Mouse (Mus musculus) layer of hippocampus, adult 9-11 months (tissue): ENCODE data around the gene Gm29094.
"Not testable (repeated sequence)": the region's sequence is repeated elsewhere in the genome, so short reads cannot be mapped to it uniquely, and the experiment has no call there.

Experiments used
- DNase-seq: peaks from one replicate; pipeline ENCODE4 v3.0.0; 2022

Gm29094 gene

DNA sequence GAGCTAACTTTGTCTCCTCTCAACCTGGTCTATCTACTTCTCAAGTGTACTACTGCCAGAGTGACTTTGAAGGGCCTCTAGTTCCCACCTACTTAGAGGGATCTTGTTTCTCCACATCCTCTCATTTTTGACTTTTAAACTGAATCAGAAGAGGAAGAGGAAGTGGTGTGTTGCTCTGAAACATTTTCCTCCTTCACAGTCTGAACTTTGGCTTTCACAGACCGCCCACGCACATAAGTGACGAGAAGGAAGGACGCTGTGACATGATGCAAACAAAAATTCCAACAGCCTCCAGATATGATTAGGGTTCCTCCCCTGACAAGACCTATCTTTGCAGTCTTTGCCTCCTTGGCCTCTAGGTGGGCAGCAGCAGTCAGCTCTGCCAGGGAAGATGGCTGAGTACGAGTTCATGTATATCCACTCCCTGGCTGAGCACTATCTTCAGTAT is at the start of gene Gm29094, which contains the start of gene Bcl2a1b:
Gene Gm29094 (plus strand): TSS at position 411 of the 448 bp plus-strand sequence.
Gene Bcl2a1b (plus strand): TSS at position 241 of the 448 bp plus-strand sequence.
- DNase-seq, result peak; percentile 64

DNA sequence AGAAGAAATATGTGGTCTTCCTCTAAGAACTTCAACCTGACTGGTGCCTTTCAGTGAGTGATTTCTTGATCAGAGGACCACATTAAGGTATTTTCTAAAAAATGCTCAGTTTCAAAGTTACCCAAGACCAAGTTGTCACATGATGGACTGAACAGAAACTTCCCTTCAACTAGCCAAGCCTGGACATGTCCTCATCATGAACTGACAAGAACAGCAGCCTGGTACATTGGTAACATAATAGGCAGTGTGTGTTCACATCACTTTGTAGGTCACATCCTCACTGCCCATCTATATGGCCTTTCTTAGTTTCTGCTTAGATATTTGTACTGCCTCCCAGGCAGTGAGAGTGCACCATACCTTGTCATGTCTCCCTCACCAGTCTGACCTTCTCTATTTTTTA is 26.6 kb upstream of the Gm29094 start:
- not testable (repeated sequence) for DNase-seq

- peak; percentile 68 for DNase-seq
These were observed 20.3 kb upstream of the Gm29094 start for GRCm38 (mm10) chr9:89178833-89179232.

GRCm38 (mm10) chr9:89179469-89179868 is 19.7 kb upstream of the Gm29094 start:
- not testable (repeated sequence) for DNase-seq

DNA sequence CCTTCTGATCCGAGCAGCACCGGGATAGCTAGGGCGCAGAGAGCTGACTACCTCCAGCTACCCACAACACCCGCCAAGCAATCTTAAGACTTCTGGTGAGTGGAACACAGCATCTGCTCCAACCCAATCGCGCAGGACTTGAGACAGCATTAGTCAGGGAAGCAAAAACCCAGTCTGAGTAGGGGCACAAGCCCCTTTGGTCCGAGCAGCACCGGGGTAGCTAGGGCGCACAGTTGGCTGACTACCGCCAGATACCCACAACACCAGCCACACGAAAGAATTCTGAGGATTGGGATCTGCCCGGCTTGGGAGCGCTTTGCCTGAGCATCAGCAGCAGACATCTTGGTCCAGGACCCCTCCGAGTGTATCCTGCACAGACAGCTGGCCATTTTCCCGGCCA is 12.2 kb upstream of the Gm29094 start:
- not testable (repeated sequence) for DNase-seq

DNA sequence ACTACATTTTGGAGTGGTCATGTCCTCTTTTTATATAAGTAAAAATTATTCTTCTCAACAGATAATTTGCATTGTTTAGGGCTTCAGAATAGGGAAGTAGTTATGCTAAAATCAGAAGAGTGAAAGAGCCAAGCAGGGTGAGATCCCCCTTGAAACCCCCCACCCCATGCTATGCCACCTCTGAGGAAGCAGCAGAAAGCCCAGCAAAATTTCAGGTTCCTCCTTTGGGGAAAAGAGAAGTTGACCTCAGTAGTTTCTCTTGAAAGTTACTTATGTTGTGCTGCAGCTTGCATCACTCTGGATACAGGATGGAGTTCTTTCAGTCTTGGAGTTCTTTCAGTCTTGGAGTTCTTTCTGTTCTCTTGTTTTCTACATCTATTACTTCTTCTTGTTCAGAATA is 3.7 kb upstream of the Gm29094 start:
- DNase-seq, result not testable (repeated sequence)

GRCm38 (mm10) chr9:89197509-89197908 is 1.7 kb upstream of the Gm29094 start:
- DNase-seq, result not testable (repeated sequence)

DNA sequence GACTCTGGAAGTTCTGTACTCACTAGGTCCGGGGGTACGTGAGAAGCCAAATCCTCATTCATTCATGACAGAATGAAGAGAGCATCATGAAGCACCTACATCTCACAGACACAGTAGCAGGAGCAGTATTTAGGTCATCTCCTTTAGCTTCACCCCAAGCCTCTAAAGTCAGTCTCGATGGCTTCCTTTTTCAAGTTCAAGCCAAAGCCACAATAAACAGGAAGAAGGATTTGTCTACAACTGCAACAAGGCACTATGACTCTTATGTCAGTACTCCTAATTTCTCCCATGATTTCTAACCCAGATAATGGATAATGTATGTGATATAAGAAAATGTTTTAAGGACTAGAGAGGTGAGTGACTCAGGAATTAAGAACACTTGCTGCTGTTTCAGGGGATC is 830 bp upstream of the Gm29094 start:
- not testable (repeated sequence) for DNase-seq

- DNase-seq, result not testable (repeated sequence)
These were observed 3.1 kb downstream of the Gm29094 start for GRCm38 (mm10) chr9:89202256-89202655.

GRCm38 (mm10) chr9:89208939-89209338 is 9.8 kb downstream of the Gm29094 start:
- not testable (repeated sequence) for DNase-seq

- DNase-seq, result not testable (repeated sequence)
These were observed 11.3 kb downstream of the Gm29094 start, which contains the start of gene Mthfs for GRCm38 (mm10) chr9:89210353-89211064. TSS of gene Mthfs (plus strand) at chr9:89210676.

GRCm38 (mm10) chr9:89211065-89211858 is 12.1 kb downstream of the Gm29094 start:
- DNase-seq, result peak; percentile 95

DNA sequence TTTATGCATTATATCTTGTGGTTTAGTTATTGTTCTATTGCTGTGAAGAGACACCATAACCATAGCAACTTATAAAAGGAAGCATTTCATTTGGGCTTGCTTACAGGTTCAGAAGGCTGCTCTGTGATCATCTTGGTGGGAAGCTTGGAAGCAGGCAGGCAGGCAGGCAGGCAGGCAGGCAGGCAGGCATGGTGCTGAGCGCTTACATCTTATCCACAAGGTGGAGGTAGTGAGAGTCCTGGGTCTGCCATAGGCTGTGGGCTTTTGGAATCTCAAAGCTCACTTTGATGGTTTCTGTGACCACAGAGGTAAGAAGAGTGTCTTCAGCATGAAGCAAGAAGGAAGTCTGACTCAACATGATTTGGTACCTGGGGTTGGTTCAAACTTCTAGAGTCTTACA is 13.2 kb downstream of the Gm29094 start:
- not testable (repeated sequence) for DNase-seq

- not testable (repeated sequence) for DNase-seq
These were observed 19.0 kb downstream of the Gm29094 start for GRCm38 (mm10) chr9:89218174-89218573.

- not testable (repeated sequence) for DNase-seq
These were observed 20.5 kb downstream of the Gm29094 start for GRCm38 (mm10) chr9:89219668-89220067.

- DNase-seq, result not testable (repeated sequence)
These were observed 21.6 kb downstream of the Gm29094 start for GRCm38 (mm10) chr9:89220704-89221287.

GRCm38 (mm10) chr9:89226071-89226470 is 26.9 kb downstream of the Gm29094 start:
- DNase-seq, result no peak

DNA sequence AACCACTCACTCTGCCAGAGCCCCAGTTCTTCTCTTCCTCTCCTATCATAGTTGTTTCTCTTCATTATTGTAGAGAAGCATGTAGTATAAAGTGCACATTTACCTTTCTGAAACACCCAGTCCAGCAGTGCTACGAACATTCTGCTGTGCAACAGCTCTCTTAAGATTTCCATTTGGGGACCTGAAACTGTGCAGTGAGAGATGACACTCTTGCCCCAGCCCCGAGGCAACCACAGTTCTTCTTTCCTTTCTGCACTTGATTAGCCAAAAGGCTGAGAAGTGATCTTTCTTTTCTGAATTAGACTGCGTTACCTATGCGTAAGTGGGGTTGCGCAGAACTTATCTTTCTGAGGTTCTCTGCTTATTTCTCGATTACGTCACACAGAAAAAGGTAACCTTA is 28.9 kb downstream of the Gm29094 start:
- peak; percentile 54 for DNase-seq

GRCm38 (mm10) chr9:89230897-89231497 is 31.8 kb downstream of the Gm29094 start:
- DNase-seq, result peak; percentile 57

GRCm38 (mm10) chr9:89237131-89237530 is 38.0 kb downstream of the Gm29094 start:
- not testable (repeated sequence) for DNase-seq

DNA sequence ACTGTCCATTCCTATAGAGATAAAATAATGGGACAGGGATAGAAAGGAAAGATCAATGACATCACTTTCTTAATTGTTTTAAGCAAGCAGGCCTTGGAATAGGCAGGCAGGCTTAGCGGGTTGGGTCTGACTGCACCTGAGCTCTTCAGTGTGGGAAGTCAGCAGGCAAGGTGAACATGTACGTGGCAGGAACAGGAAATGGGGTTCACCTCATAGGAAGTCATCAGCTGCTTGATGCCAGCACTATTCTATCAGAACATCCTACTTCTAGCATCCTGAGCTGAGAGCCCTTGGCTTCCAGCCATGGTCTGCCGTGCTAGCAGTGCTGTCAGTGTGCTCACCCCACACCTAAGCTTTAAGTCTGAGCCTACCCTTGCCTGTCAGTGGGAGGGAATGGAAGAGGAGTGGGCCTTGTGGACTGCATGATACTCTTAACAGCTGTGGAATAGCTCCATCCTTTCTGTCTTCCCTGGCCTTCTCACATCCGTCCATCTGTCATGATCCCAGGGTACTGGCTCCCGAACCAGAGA is 39.9 kb downstream of the Gm29094 start:
- not testable (repeated sequence) for DNase-seq

DNA sequence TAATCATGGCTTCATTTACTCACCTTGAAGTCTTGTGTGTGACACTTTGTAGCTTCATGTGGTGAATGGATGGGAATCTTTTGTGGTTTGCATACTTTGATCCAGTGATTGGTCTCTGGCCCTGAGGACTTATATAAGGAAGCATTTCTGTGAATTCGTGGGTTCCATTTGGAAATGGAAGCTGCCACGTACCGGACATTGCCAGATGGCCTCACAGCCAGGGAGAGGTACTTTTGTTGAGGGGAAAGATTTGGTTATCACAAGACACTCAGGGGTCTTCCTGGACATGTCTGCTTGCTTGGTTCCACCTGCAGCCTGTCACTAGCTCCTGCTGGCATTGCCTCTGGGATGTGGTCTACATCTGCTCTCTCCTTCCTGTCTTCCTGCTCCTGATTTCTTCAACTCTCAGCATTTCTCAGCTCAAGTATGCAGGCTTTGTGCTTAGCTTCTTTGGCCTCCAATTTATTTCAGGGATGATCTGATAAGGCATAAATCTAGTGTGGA is 41.4 kb downstream of the Gm29094 start:
- not testable (repeated sequence) for DNase-seq
